Mouse (Mus musculus): Measurements from ENCODE around the gene Zfp329.
"Not testable (repeated sequence)": the region's sequence is repeated elsewhere in the genome, so short reads cannot be mapped to it uniquely, and the experiment has no call there.

Zfp329 gene

GRCm38 (mm10) chr7:12818521-12819295, at the start of gene Zfp329:
Gene Zfp329 (minus strand): TSS chr7:12818858.
- peak; percentile 88 to 91 for DNase-seq (ENCODE audit: low spot score in 2 of 2)

GRCm38 (mm10) chr7:12835779-12836178, 17.1 kb upstream of the Zfp329 start:
- no peak for DNase-seq (ENCODE audit: low spot score in 2 of 2)

- DNase-seq (ENCODE audit: low spot score in 2 of 2): no peak
Measured at GRCm38 (mm10) chr7:12835193-12835671, 16.6 kb upstream of the Zfp329 start.

GRCm38 (mm10) chr7:12834162-12835120, 15.8 kb upstream of the Zfp329 start, which contains the start of gene Zfp110:
Gene Zfp110 (plus strand): TSS chr7:12834761.
- DNase-seq (ENCODE audit: low spot score in 2 of 2): peak; percentile 71 to 74

- no peak for DNase-seq (ENCODE audit: low spot score in 2 of 2)
Measured at GRCm38 (mm10) chr7:12815566-12815965, 3.1 kb downstream of the Zfp329 start.

GRCm38 (mm10) chr7:12803727-12804071, 15.0 kb downstream of the Zfp329 start:
- no peak for DNase-seq (ENCODE audit: low spot score in 2 of 2)

GRCm38 (mm10) chr7:12802866-12803726, 15.6 kb downstream of the Zfp329 start, which contains the start of gene Zscan18:
Gene Zscan18 (minus strand): TSS chr7:12803635.
- DNase-seq (ENCODE audit: low spot score in 2 of 2): peak; percentile 72 to 86

GRCm38 (mm10) chr7:12799554-12799953, 19.1 kb downstream of the Zfp329 start:
- no peak for DNase-seq (ENCODE audit: low spot score in 2 of 2)

- no peak for DNase-seq (ENCODE audit: low spot score in 2 of 2)
Measured at GRCm38 (mm10) chr7:12797971-12798370, 20.7 kb downstream of the Zfp329 start.

GRCm38 (mm10) chr7:12792624-12793023, 26.0 kb downstream of the Zfp329 start:
- DNase-seq (ENCODE audit: low spot score in 2 of 2): not testable (repeated sequence)

GRCm38 (mm10) chr7:12788025-12788424, 30.6 kb downstream of the Zfp329 start:
- no peak for DNase-seq (ENCODE audit: low spot score in 2 of 2)

GRCm38 (mm10) chr7:12787333-12787732, 31.3 kb downstream of the Zfp329 start:
- DNase-seq (ENCODE audit: low spot score in 2 of 2): no peak

GRCm38 (mm10) chr7:12780151-12780830, 38.4 kb downstream of the Zfp329 start:
- peak; percentile 81 to 82 for DNase-seq (ENCODE audit: low spot score in 2 of 2)

GRCm38 (mm10) chr7:12779782-12780150, 38.9 kb downstream of the Zfp329 start:
- no peak for DNase-seq (ENCODE audit: low spot score in 2 of 2)

GRCm38 (mm10) chr7:12779141-12779540, 39.5 kb downstream of the Zfp329 start:
- DNase-seq (ENCODE audit: low spot score in 2 of 2): no peak

- DNase-seq (ENCODE audit: low spot score in 2 of 2): peak in 1 of 2 experiments; percentile 29
Measured at GRCm38 (mm10) chr7:12774606-12775005, 44.1 kb downstream of the Zfp329 start.

- DNase-seq (ENCODE audit: low spot score in 2 of 2): no peak
Measured at GRCm38 (mm10) chr7:12774111-12774510, 44.5 kb downstream of the Zfp329 start.

Data from frontal cortex, postnatal 14 days (tissue).